Comparison of ENCODE assay signal across 8 mouse cellular contexts in genomic region chr16:85747589-85748360, GRCm38 (mm10). TPM values are rescaled to one million over a fixed set of nuclear protein-coding genes. Genes with fewer than 3 reads are reported as not detected.
A peak's percentile ranks its signal among the peaks of the same experiment; 100 is the strongest.
DNase-seq lines count a peak whose midpoint lies in the region; ATAC-seq lines count a peak whose summit lies in the region.

No protein-coding gene starts in this region.

- no peaks in the 10 kb centered on the region for H3K36me3 ChIP-seq in hindbrain, embryonic 14.5 days (replicated peaks; ENCODE audit: control insufficient read depth, insufficient read depth)
- H3K36me3 ChIP-seq in lung, embryonic 15.5 days, result no peaks in the 10 kb centered on the region

- H3K4me2 ChIP-seq in hindbrain, embryonic 14.5 days (replicated peaks), result 0 out of 2 replicates have a peak overlapping the region, but pooled peaks have one; percentile 3
- H3K4me2 ChIP-seq in lung, embryonic 15.5 days, result no peak overlapping the region; the same call in 1 of the 2 replicates

- H3K4me1 ChIP-seq in hindbrain, embryonic 14.5 days (replicated peaks; ENCODE audit: control insufficient read depth, insufficient read depth, low read length), result no peaks in the 10 kb centered on the region
- H3K4me1 ChIP-seq in lung, embryonic 15.5 days, result peaks cover 18% of the 10 kb centered on the region

- H3K27me3 ChIP-seq in hindbrain, embryonic 14.5 days (ENCODE audit: control insufficient read depth, insufficient read depth, low read length), result no peaks in the 10 kb centered on the region
- H3K27me3 ChIP-seq in lung, embryonic 15.5 days, result no peaks in the 10 kb centered on the region

- WGBS in hindbrain, embryonic 14.5 days, result 59% methylated on average over 16 of the region's 16 CpGs
- 12% methylated on average over 16 of the region's 16 CpGs for WGBS in lung, embryonic 15.5 days

- H3K9ac ChIP-seq in hindbrain, embryonic 14.5 days, result no peak overlapping the region
- H3K9ac ChIP-seq in lung, embryonic 15.5 days, result no peak overlapping the region

- peak; percentile 14 for DNase-seq in urinary bladder, postnatal 10 days (ENCODE audit: low spot score)
- no peak for DNase-seq in urinary bladder, adult 2 months (ENCODE audit: low spot score)
- peak; percentile 22 to 43 for DNase-seq in cerebellum, postnatal 36 days
- DNase-seq in hindbrain, embryonic 14.5 days (ENCODE audit: low spot score), result peak; percentile 73
- DNase-seq in right cerebral cortex, postnatal 14 days, result no peak
- no peak for DNase-seq in spleen, postnatal 14 days (ENCODE audit: low spot score in 2 of 2)

- peak; percentile 93 for ATAC-seq in hindbrain, embryonic 14.5 days (ENCODE audit: low FRiP score)
- ATAC-seq in lung, embryonic 15.5 days (ENCODE audit: borderline replicate concordance, extremely low read depth, low FRiP score, low TSS enrichment), result peak; percentile 99
- no peak for ATAC-seq in activated CD4-positive, CD25-positive, alpha-beta regulatory T cell, adult 4 months

- H3K27ac ChIP-seq in hindbrain, embryonic 14.5 days, result no peak overlapping the region
- H3K27ac ChIP-seq in lung, embryonic 15.5 days, result peak overlapping the region; percentile 87

- no peak overlapping the region for H3K4me3 ChIP-seq in hindbrain, embryonic 14.5 days (replicated peaks; ENCODE audit: low read length)
- no peak overlapping the region for H3K4me3 ChIP-seq in lung, embryonic 15.5 days

- H3K9me3 ChIP-seq in hindbrain, embryonic 14.5 days (ENCODE audit: control insufficient read depth, low read length), result no peaks in the 10 kb centered on the region
- H3K9me3 ChIP-seq in lung, embryonic 15.5 days, result no peaks in the 10 kb centered on the region

RNA-seq across cellular contexts. Expression of gene Adamts1, which starts 55.1 kb away (rescaled TPM):
- polyA plus RNA-seq in urinary bladder, adult 2 months (2012; rRNA removed), result 28.3 and 32.1 TPM in 2 replicates
- 12.0 and 12.7 TPM in 2 replicates for polyA plus RNA-seq in hindbrain, embryonic 14.5 days (2014; fragmentation: Nextera tagmentation; extraction: Ambion mirVana)
- polyA plus RNA-seq in lung, embryonic 15.5 days (2015; fragmentation: Nextera tagmentation; extraction: Ambion mirVana), result 55.5 and 59.7 TPM in 2 replicates
- not detected for polyA plus RNA-seq in activated CD4-positive, CD25-positive, alpha-beta regulatory T cell, adult 4 months (2017; shearing (Covaris generic))

Comparison
In these comparisons a context has a peak if more than half of its experiments do, and no peak if none do; other contexts are left out.
1. DNase-seq: peak in urinary bladder, postnatal 10 days (single experiment), cerebellum, postnatal 36 days (2 of 2) and hindbrain, embryonic 14.5 days (single experiment); none in urinary bladder, adult 2 months (single experiment), right cerebral cortex, postnatal 14 days (single experiment) and spleen, postnatal 14 days (0 of 2).
2. RNA of gene Adamts1, which starts 55.1 kb away (polyA plus RNA-seq): 55.5 to 59.7 TPM in lung, embryonic 15.5 days, 28.3 to 32.1 TPM in urinary bladder, adult 2 months and 12.0 to 12.7 TPM in hindbrain, embryonic 14.5 days; not detected in activated CD4-positive, CD25-positive, alpha-beta regulatory T cell, adult 4 months; every median in the first group is over 10 times any median in the second.